Mouse (Mus musculus) testis, adult 2 months (tissue): ENCODE results near the gene Arhgap25.

Experiments
- CTCF ChIP-seq: fragments of 200-500 bp; IDR thresholded peaks from 2 replicates; pipeline ENCODE4 v1.5.1; 2012; ENCODE audit warnings: low read depth, mild to moderate bottlenecking, inconsistent platforms, low read length, moderate library complexity; ENCODE audit not compliant: control insufficient read depth, insufficient read depth, insufficient replicate concordance
- POLR2A ChIP-seq: fragments of 200-500 bp; IDR thresholded peaks from 2 replicates; pipeline ENCODE4 v1.6.1; 2012; ENCODE audit warnings: low read depth, mild to moderate bottlenecking, inconsistent platforms, low read length, moderate library complexity; ENCODE audit not compliant: control insufficient read depth

DNA sequence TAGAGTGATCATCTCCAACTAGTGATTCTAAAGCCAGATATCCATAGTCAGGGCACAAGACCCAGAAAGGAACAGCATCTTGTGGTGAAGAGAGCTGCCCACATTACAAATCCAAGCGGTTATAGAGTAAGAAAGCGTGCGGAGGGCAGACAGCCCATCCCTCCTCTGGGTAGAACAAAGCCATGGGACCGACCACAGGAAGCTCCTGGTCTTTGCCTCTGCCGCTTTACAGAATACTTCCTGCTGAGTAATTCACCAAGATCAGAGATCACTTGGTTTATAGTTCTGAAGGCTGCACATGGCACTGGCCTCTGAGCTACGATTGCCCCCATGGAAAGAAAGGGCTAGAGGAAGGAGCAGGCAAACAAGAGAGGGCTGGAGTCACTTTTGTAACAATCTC lies 30.6 kb downstream of the Arhgap25 start:
- TF ChIP-seq CTCF (no peak), POLR2A (no peak)
